Mouse (Mus musculus): ENCODE data around the gene Ntm. TPM values are rescaled to one million over a fixed set of nuclear protein-coding genes. Genes with fewer than 3 reads are reported as not detected.
A peak's percentile ranks its signal among the peaks of the same experiment; 100 is the strongest.

Gene Ntm
- polyA plus RNA-seq, 1 experiment from 2014 or later = 267 TPM

DNA sequence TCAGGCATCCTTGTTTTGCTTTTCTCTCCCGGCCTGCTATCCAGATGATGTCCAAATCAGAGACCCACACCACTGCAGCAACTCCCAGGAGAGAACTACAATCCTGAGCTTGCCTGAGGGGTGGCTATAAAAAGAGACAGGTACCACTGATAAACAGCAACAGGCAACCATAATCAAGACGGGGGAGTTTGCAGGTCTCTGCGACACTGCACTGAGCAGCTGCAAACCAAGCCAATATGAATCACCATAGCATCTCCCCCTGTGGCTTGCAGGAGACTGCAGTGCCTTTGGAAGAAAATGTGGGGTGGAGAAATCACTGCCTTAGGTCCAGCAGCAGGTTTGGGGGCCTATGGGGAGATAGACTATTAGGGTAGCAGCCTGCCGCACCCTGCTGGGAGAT lies 65.5 kb downstream of the Ntm start:
- Histone ChIP-seq H3K4me2 (ENCODE audit: low read length) (no peak overlapping the region), H3K9ac (ENCODE audit: low read depth, low read length) (no peak overlapping the region), H3K4me1 (ENCODE audit: control insufficient read depth, insufficient read depth, low read length) (peaks cover 18% of the 10 kb centered on the region), H3K36me3 (ENCODE audit: control insufficient read depth, insufficient read depth, low read length) (no peaks in the 10 kb centered on the region), H3K9me3 (replicated peaks; ENCODE audit: control insufficient read depth, low read length, poor library complexity, severe bottlenecking) (no peaks in the 10 kb centered on the region), H3K4me3 (ENCODE audit: low read depth, low read length) (no peak overlapping the region), H3K27me3 (ENCODE audit: control insufficient read depth, insufficient read depth, low read depth, low read length) (no peaks in the 10 kb centered on the region), H3K27ac (ENCODE audit: low read length) (peak overlapping the region; percentile 28)
- no peak for ATAC-seq
- 63% methylated on average over 4 of the region's 4 CpGs for WGBS

DNA sequence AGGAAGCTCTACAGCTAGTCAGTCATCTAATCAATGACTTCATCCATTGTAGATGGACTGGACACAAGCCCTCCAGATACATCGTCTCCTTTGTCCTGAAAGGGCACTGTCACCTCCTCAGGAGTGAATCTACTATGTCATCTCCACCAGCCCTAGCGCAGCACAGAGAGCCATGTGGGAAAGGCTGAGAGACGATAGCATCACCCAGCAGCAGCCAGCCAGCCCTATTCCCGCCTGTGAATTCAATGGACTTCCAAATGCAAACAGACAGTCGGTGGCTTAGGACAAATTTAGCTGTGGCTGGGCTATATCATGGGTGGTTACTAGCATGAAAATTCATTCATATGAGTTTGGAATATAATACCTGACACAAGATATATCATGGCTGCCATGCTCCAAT lies 70.1 kb downstream of the Ntm start:
- Histone ChIP-seq H3K9me3 (replicated peaks; ENCODE audit: control insufficient read depth, low read length, poor library complexity, severe bottlenecking) (no peaks in the 10 kb centered on the region), H3K9ac (ENCODE audit: low read depth, low read length) (no peak overlapping the region), H3K36me3 (ENCODE audit: control insufficient read depth, insufficient read depth, low read length) (no peaks in the 10 kb centered on the region), H3K4me2 (ENCODE audit: low read length) (no peak overlapping the region), H3K27me3 (ENCODE audit: control insufficient read depth, insufficient read depth, low read depth, low read length) (no peaks in the 10 kb centered on the region), H3K4me3 (ENCODE audit: low read depth, low read length) (no peak overlapping the region), H3K27ac (ENCODE audit: low read length) (no peak overlapping the region), H3K4me1 (ENCODE audit: control insufficient read depth, insufficient read depth, low read length) (peaks cover 9% of the 10 kb centered on the region)
- 86% methylated on average over 5 of the region's 5 CpGs for WGBS
- no peak for ATAC-seq

GRCm38 (mm10) chr9:29888712-29889111 lies 74.2 kb downstream of the Ntm start:
- Histone ChIP-seq H3K36me3 (ENCODE audit: control insufficient read depth, insufficient read depth, low read length) (no peaks in the 10 kb centered on the region), H3K27me3 (ENCODE audit: control insufficient read depth, insufficient read depth, low read depth, low read length) (no peaks in the 10 kb centered on the region), H3K9ac (ENCODE audit: low read depth, low read length) (no peak overlapping the region), H3K9me3 (replicated peaks; ENCODE audit: control insufficient read depth, low read length, poor library complexity, severe bottlenecking) (no peaks in the 10 kb centered on the region), H3K4me3 (ENCODE audit: low read depth, low read length) (no peak overlapping the region), H3K27ac (ENCODE audit: low read length) (no peak overlapping the region), H3K4me1 (ENCODE audit: control insufficient read depth, insufficient read depth, low read length) (no peaks in the 10 kb centered on the region), H3K4me2 (ENCODE audit: low read length) (no peak overlapping the region)
- WGBS = 93% methylated on average over 3 of the region's 3 CpGs
- ATAC-seq = no peak

GRCm38 (mm10) chr9:29887924-29888323 lies 75.0 kb downstream of the Ntm start:
- Histone ChIP-seq H3K9ac (ENCODE audit: low read depth, low read length) (no peak overlapping the region), H3K27me3 (ENCODE audit: control insufficient read depth, insufficient read depth, low read depth, low read length) (no peaks in the 10 kb centered on the region), H3K4me1 (ENCODE audit: control insufficient read depth, insufficient read depth, low read length) (no peaks in the 10 kb centered on the region), H3K9me3 (replicated peaks; ENCODE audit: control insufficient read depth, low read length, poor library complexity, severe bottlenecking) (no peaks in the 10 kb centered on the region), H3K36me3 (ENCODE audit: control insufficient read depth, insufficient read depth, low read length) (no peaks in the 10 kb centered on the region), H3K4me3 (ENCODE audit: low read depth, low read length) (no peak overlapping the region), H3K4me2 (ENCODE audit: low read length) (no peak overlapping the region), H3K27ac (ENCODE audit: low read length) (no peak overlapping the region)
- WGBS = 77% methylated on average over 5 of the region's 5 CpGs
- no peak for ATAC-seq

GRCm38 (mm10) chr9:29884062-29884461 lies 78.9 kb downstream of the Ntm start:
- Histone ChIP-seq H3K27me3 (ENCODE audit: control insufficient read depth, insufficient read depth, low read depth, low read length) (no peaks in the 10 kb centered on the region), H3K9me3 (replicated peaks; ENCODE audit: control insufficient read depth, low read length, poor library complexity, severe bottlenecking) (no peaks in the 10 kb centered on the region), H3K36me3 (ENCODE audit: control insufficient read depth, insufficient read depth, low read length) (no peaks in the 10 kb centered on the region), H3K27ac (ENCODE audit: low read length) (no peak overlapping the region), H3K4me1 (ENCODE audit: control insufficient read depth, insufficient read depth, low read length) (no peaks in the 10 kb centered on the region), H3K4me2 (ENCODE audit: low read length) (no peak overlapping the region), H3K4me3 (ENCODE audit: low read depth, low read length) (no peak overlapping the region), H3K9ac (ENCODE audit: low read depth, low read length) (no peak overlapping the region)
- no peak for ATAC-seq
- 48% methylated on average over 3 of the region's 3 CpGs for WGBS

- H3K4me2 ChIP-seq (ENCODE audit: low read length) = no peak overlapping the region
- no peak overlapping the region for H3K9ac ChIP-seq (ENCODE audit: low read depth, low read length)
- no peaks in the 10 kb centered on the region for H3K36me3 ChIP-seq (ENCODE audit: control insufficient read depth, insufficient read depth, low read length)
- no peaks in the 10 kb centered on the region for H3K9me3 ChIP-seq (replicated peaks; ENCODE audit: control insufficient read depth, low read length, poor library complexity, severe bottlenecking)
- H3K27ac ChIP-seq (ENCODE audit: low read length) = no peak overlapping the region
- 66% methylated on average over 5 of the region's 5 CpGs for WGBS
- no peaks in the 10 kb centered on the region for H3K27me3 ChIP-seq (ENCODE audit: control insufficient read depth, insufficient read depth, low read depth, low read length)
- ATAC-seq = no peak
- no peak overlapping the region for H3K4me3 ChIP-seq (ENCODE audit: low read depth, low read length)
- H3K4me1 ChIP-seq (ENCODE audit: control insufficient read depth, insufficient read depth, low read length) = no peaks in the 10 kb centered on the region
Observed at GRCm38 (mm10) chr9:29881614-29882013, 81.3 kb downstream of the Ntm start.

GRCm38 (mm10) chr9:29877583-29877982 lies 85.4 kb downstream of the Ntm start:
- ATAC-seq = no peak
- Histone ChIP-seq H3K36me3 (ENCODE audit: control insufficient read depth, insufficient read depth, low read length) (no peaks in the 10 kb centered on the region), H3K27ac (ENCODE audit: low read length) (no peak overlapping the region), H3K9me3 (replicated peaks; ENCODE audit: control insufficient read depth, low read length, poor library complexity, severe bottlenecking) (no peaks in the 10 kb centered on the region), H3K9ac (ENCODE audit: low read depth, low read length) (no peak overlapping the region), H3K27me3 (ENCODE audit: control insufficient read depth, insufficient read depth, low read depth, low read length) (no peaks in the 10 kb centered on the region), H3K4me2 (ENCODE audit: low read length) (no peak overlapping the region), H3K4me1 (ENCODE audit: control insufficient read depth, insufficient read depth, low read length) (peaks cover 14% of the 10 kb centered on the region), H3K4me3 (ENCODE audit: low read depth, low read length) (no peak overlapping the region)
- 75% methylated on average over 3 of the region's 3 CpGs for WGBS

DNA sequence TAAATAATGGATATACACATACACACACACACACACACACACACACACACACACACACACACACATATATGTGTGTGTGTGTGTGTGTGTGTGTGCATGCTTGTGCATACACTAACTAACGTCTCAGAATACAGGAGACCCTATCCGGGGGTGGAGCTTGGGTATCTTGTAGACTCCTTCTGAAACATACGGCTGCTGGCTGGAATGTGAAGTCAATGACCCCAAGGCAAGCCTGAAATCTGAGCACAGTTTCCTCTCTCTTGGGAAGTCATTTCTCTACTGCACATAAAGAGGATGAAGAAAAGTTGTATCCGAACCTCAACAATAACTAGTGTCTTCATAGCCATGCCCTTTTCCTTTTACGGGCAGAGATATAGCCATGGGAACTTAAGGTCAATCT lies 95.2 kb downstream of the Ntm start:
- Histone ChIP-seq H3K36me3 (ENCODE audit: control insufficient read depth, insufficient read depth, low read length) (no peaks in the 10 kb centered on the region), H3K4me1 (ENCODE audit: control insufficient read depth, insufficient read depth, low read length) (peaks cover 21% of the 10 kb centered on the region), H3K4me2 (ENCODE audit: low read length) (no peak overlapping the region), H3K9ac (ENCODE audit: low read depth, low read length) (no peak overlapping the region), H3K27me3 (ENCODE audit: control insufficient read depth, insufficient read depth, low read depth, low read length) (no peaks in the 10 kb centered on the region), H3K9me3 (replicated peaks; ENCODE audit: control insufficient read depth, low read length, poor library complexity, severe bottlenecking) (no peaks in the 10 kb centered on the region), H3K27ac (ENCODE audit: low read length) (no peak overlapping the region), H3K4me3 (ENCODE audit: low read depth, low read length) (no peak overlapping the region)
- WGBS = 87% methylated on average over 5 of the region's 5 CpGs
- no peak for ATAC-seq

- peaks cover 21% of the 10 kb centered on the region for H3K4me1 ChIP-seq (ENCODE audit: control insufficient read depth, insufficient read depth, low read length)
- no peaks in the 10 kb centered on the region for H3K27me3 ChIP-seq (ENCODE audit: control insufficient read depth, insufficient read depth, low read depth, low read length)
- 76% methylated on average over 3 of the region's 3 CpGs for WGBS
- H3K9ac ChIP-seq (ENCODE audit: low read depth, low read length) = no peak overlapping the region
- H3K9me3 ChIP-seq (replicated peaks; ENCODE audit: control insufficient read depth, low read length, poor library complexity, severe bottlenecking) = no peaks in the 10 kb centered on the region
- H3K4me3 ChIP-seq (ENCODE audit: low read depth, low read length) = no peak overlapping the region
- H3K27ac ChIP-seq (ENCODE audit: low read length) = no peak overlapping the region
- no peak overlapping the region for H3K4me2 ChIP-seq (ENCODE audit: low read length)
- no peak for ATAC-seq
- H3K36me3 ChIP-seq (ENCODE audit: control insufficient read depth, insufficient read depth, low read length) = no peaks in the 10 kb centered on the region
Observed at GRCm38 (mm10) chr9:29866824-29867223, 96.1 kb downstream of the Ntm start.

DNA sequence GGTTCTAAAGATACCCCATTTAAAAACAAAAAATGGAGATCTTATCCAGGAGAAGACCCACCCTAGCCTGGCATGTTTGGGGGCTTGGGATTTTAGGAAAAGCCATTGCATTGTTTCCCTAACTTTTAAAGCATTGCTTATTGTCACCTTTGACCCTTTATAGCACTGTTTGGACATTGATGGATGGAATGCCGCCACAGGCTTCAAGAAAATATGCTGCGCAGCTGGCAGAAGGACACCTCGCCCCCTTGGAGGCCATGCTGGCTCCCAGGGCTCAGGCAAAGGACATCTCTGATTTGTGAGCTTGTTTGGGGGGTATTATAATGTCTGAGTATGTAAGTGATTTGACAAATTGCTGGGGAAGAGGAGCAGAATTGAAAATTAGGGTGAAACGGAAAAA lies 96.8 kb downstream of the Ntm start:
- no peak for ATAC-seq
- 81% methylated on average over 4 of the region's 4 CpGs for WGBS
- no peak overlapping the region for H3K4me2 ChIP-seq (ENCODE audit: low read length)

More for the DNA sequence above, 96.8 kb downstream of the Ntm start:
- peaks cover 23% of the 10 kb centered on the region for H3K4me1 ChIP-seq (ENCODE audit: control insufficient read depth, insufficient read depth, low read length)
- H3K27me3 ChIP-seq (ENCODE audit: control insufficient read depth, insufficient read depth, low read depth, low read length) = no peaks in the 10 kb centered on the region
- no peaks in the 10 kb centered on the region for H3K9me3 ChIP-seq (replicated peaks; ENCODE audit: control insufficient read depth, low read length, poor library complexity, severe bottlenecking)
- H3K36me3 ChIP-seq (ENCODE audit: control insufficient read depth, insufficient read depth, low read length) = no peaks in the 10 kb centered on the region
- H3K4me3 ChIP-seq (ENCODE audit: low read depth, low read length) = no peak overlapping the region
- no peak overlapping the region for H3K27ac ChIP-seq (ENCODE audit: low read length)
- no peak overlapping the region for H3K9ac ChIP-seq (ENCODE audit: low read depth, low read length)
